Mouse (Mus musculus) spleen, embryonic (tissue): ENCODE measurements at regions not wholly inside any gene's neighbourhood (a gene's known extent, or its start where the extent isn't known, plus 50 kb on each side); places are given as distances from the start of the nearest gene placed in this dataset.

Source experiments
- CTCF ChIA-PET: fragments of 350-600 bp; sonication (Branson Sonifier 250); formaldehyde crosslinking; loops from one replicate; lab custom pipeline; 2022; lab: Charles Lee

- CTCF ChIA-PET = no interaction called here
Measured at GRCm38 (mm10) chr17:88116321-88116720, 51.2 kb upstream of the Fbxo11 start.

- CTCF ChIA-PET = no interaction called here
Measured at GRCm38 (mm10) chr17:88118714-88119113, 53.6 kb upstream of the Fbxo11 start.

GRCm38 (mm10) chr17:88123711-88124110, 58.6 kb upstream of the Fbxo11 start:
- CTCF ChIA-PET = interaction anchor here (0.6 to 0.7 kb wide), 2 partner anchors 11 to 74 kb away, joined by 3 read pairs; no protein-coding TSS in a partner anchor

- CTCF ChIA-PET = no interaction called here
Measured at GRCm38 (mm10) chr17:88127126-88127525, 62.0 kb upstream of the Fbxo11 start.

GRCm38 (mm10) chr17:88131297-88131696, 66.2 kb upstream of the Fbxo11 start:
- CTCF ChIA-PET = no interaction called here

GRCm38 (mm10) chr17:88131980-88132379, 66.9 kb upstream of the Fbxo11 start:
- CTCF ChIA-PET = interaction anchor here (0.6 kb wide), 1 partner anchor 196 kb away, joined by 3 read pairs; no protein-coding TSS in a partner anchor

- CTCF ChIA-PET = interaction anchor here (0.6 kb wide), 1 partner anchor 196 kb away, joined by 3 read pairs; no protein-coding TSS in a partner anchor
Measured at GRCm38 (mm10) chr17:88132601-88133346, 67.7 kb upstream of the Fbxo11 start.

- CTCF ChIA-PET = interaction anchor here (0.6 to 0.7 kb wide), 2 partner anchors 11 to 54 kb away, joined by 3 to 7 read pairs; no protein-coding TSS in a partner anchor
Measured at GRCm38 (mm10) chr17:88134546-88134945, 69.5 kb upstream of the Fbxo11 start.

GRCm38 (mm10) chr17:88141538-88141937, 76.4 kb upstream of the Fbxo11 start:
- CTCF ChIA-PET = interaction anchor here (0.7 to 0.8 kb wide), 2 partner anchors 12 to 30 kb away, joined by 3 read pairs; no protein-coding TSS in a partner anchor

GRCm38 (mm10) chr17:88142003-88142402, 76.9 kb upstream of the Fbxo11 start:
- CTCF ChIA-PET = interaction anchor here (0.7 to 0.8 kb wide), 2 partner anchors 11 to 31 kb away, joined by 3 read pairs; no protein-coding TSS in a partner anchor

- CTCF ChIA-PET = interaction anchor here (0.7 kb wide), 1 partner anchor 10 kb away, joined by 3 read pairs; no protein-coding TSS in a partner anchor
Measured at GRCm38 (mm10) chr17:88142809-88143208, 77.7 kb upstream of the Fbxo11 start.

GRCm38 (mm10) chr17:88143378-88143943, 78.4 kb upstream of the Fbxo11 start:
- CTCF ChIA-PET = interaction anchor here (0.7 kb wide), 1 partner anchor 9 kb away, joined by 3 read pairs; no protein-coding TSS in a partner anchor

GRCm38 (mm10) chr17:88158550-88158949, 93.5 kb upstream of the Fbxo11 start:
- CTCF ChIA-PET = no interaction called here

- CTCF ChIA-PET = no interaction called here
Measured at GRCm38 (mm10) chr17:88159212-88159668, 94.1 kb upstream of the Fbxo11 start.

- CTCF ChIA-PET = no interaction called here
Measured at GRCm38 (mm10) chr17:88159851-88160676, 95.0 kb upstream of the Fbxo11 start.

- CTCF ChIA-PET = no interaction called here
Measured at GRCm38 (mm10) chr17:88160677-88161001, 95.5 kb upstream of the Fbxo11 start.

- CTCF ChIA-PET = no interaction called here
Measured at GRCm38 (mm10) chr17:88161766-88162165, 96.7 kb upstream of the Fbxo11 start.

GRCm38 (mm10) chr17:88164805-88165204, 99.7 kb upstream of the Fbxo11 start:
- CTCF ChIA-PET = no interaction called here

- CTCF ChIA-PET = interaction anchor here (0.6 kb wide), 1 partner anchor 342 kb away, joined by 4 read pairs; no protein-coding TSS in a partner anchor
Measured at GRCm38 (mm10) chr17:88165811-88166210, 100.7 kb upstream of the Fbxo11 start.

- CTCF ChIA-PET = interaction anchor here (0.5 kb wide), 1 partner anchor 16 kb away, joined by 3 read pairs; no protein-coding TSS in a partner anchor
Measured at GRCm38 (mm10) chr17:88168262-88169096, 103.4 kb upstream of the Fbxo11 start.
